Mouse (Mus musculus) lung, postnatal 0 days (tissue): Measurements from ENCODE around the gene Rpf2. TPM values are rescaled to one million over a fixed set of nuclear protein-coding genes. Genes with fewer than 3 reads are reported as not detected.
A peak's percentile ranks its signal among the peaks of the same experiment; 100 is the strongest.

ENCODE experiments used
- ATAC-seq: fragments of 200-750 bp; cut with Nextera tagmentation; 2 replicates; pipeline ENCODE4 v1.8.0; 2017; ENCODE audit warnings: moderate library complexity
- DNase-seq: peaks from one replicate; pipeline ENCODE4 v3.0.0-alpha.2; 2016; ENCODE audit warnings: low spot score
- H3K27ac ChIP-seq: fragments of 300-500 bp; sonication (generic); 2 replicates; pipeline ENCODE4 v1.5.1; 2014; ENCODE audit warnings: antibody characterized with exemption, mild to moderate bottlenecking, low read length, mixed read lengths
- H3K27me3 ChIP-seq: fragments of 300-500 bp; sonication (generic); replicated peaks from 2 replicates; pipeline ENCODE4 v1.6.1; 2014; ENCODE audit warnings: low read length, mixed read lengths; ENCODE audit not compliant: insufficient read depth
- H3K36me3 ChIP-seq: fragments of 300-500 bp; sonication (generic); 2 replicates; pipeline ENCODE4 v1.6.1; 2014; ENCODE audit warnings: low read length, mixed read lengths; ENCODE audit not compliant: insufficient read depth
- H3K4me1 ChIP-seq: fragments of 300-500 bp; sonication (generic); 2 replicates; pipeline ENCODE4 v1.6.1; 2014; ENCODE audit warnings: antibody characterized with exemption, low read depth, low read length, mixed read lengths; ENCODE audit not compliant: insufficient read depth
- H3K4me2 ChIP-seq: fragments of 300-500 bp; sonication (generic); replicated peaks from 2 replicates; pipeline ENCODE4 v1.6.1; 2014; ENCODE audit warnings: low read depth, mild to moderate bottlenecking, low read length, moderate library complexity, mixed read lengths
- H3K4me3 ChIP-seq: fragments of 300-500 bp; sonication (generic); 2 replicates; pipeline ENCODE4 v1.5.1; 2014; ENCODE audit warnings: low read depth, low read length
- H3K9ac ChIP-seq: fragments of 300-500 bp; sonication (generic); replicated peaks from 2 replicates; pipeline ENCODE4 v1.6.1; 2014; ENCODE audit warnings: low read depth, mild to moderate bottlenecking
- H3K9me3 ChIP-seq: fragments of 300-500 bp; sonication (generic); 2 replicates; pipeline ENCODE4 v1.6.1; 2016; ENCODE audit warnings: low read length, mixed read lengths
- CTCF ChIP-seq: IDR thresholded peaks from 2 replicates; pipeline ENCODE4 v1.5.1; 2016; ENCODE audit warnings: antibody characterized with exemption, mild to moderate bottlenecking
- EP300 ChIP-seq: IDR thresholded peaks from 2 replicates; pipeline ENCODE4 v1.6.1; 2016; ENCODE audit warnings: antibody characterized with exemption, mild to moderate bottlenecking, control low read depth
- WGBS: fragments of 180-500 bp; shearing (Covaris S2); extraction: QIAGEN DNeasy Blood & Tissue Kit; methylation state at CpG from one replicate; pipeline ENCODE4 v1.1.7; 2014; 5-methylcytosine and 5-hydroxymethylcytosine counted together
- polyA plus RNA-seq: library from polyadenylated mRNA; unstranded; fragments of >200 nt; fragmentation: Nextera tagmentation; extraction: Ambion mirVana; gene quantifications from 2 replicates; pipeline ENCODE4 v1.2.1, GENCODE M21; 2015

Gene Rpf2
- polyA plus RNA-seq, 1 experiment from 2014 or later: 19.0 TPM

DNA sequence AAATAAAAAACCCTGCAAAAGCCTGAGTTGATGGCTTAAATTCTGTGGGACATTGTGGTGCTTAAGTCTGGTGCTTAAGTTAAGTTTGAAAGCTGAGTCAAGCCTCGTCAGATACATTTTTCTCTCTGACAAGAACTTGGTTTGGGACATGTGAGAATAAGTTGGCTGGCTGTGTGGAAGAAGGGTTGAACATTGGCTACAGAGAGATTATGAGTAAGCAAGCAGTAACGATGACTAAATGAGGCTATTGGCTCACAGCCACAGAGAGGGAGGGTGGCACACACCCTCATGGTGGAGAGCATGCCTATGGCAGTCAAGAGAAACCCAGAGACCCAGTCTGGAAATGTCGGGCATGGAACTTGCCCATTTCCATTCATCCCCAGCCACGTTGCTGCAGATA lies 16.9 kb upstream of the Rpf2 start:
- no peaks in the 10 kb centered on the region; the same call in 1 of the 2 replicates for H3K4me1 ChIP-seq
- TF ChIP-seq CTCF (no peak), EP300 (no peak)
- H3K4me2 ChIP-seq: no peak overlapping the region
- H3K4me3 ChIP-seq: no peak overlapping the region
- H3K9ac ChIP-seq: no peak overlapping the region
- no peaks in the 10 kb centered on the region for H3K27me3 ChIP-seq
- DNase-seq (peak; percentile 24), ATAC-seq (no peak)
- no peaks in the 10 kb centered on the region for H3K36me3 ChIP-seq
- H3K27ac ChIP-seq: no peak overlapping the region
- WGBS: 68% methylated on average over 4 of the region's 4 CpGs
- H3K9me3 ChIP-seq: no peaks in the 10 kb centered on the region

DNA sequence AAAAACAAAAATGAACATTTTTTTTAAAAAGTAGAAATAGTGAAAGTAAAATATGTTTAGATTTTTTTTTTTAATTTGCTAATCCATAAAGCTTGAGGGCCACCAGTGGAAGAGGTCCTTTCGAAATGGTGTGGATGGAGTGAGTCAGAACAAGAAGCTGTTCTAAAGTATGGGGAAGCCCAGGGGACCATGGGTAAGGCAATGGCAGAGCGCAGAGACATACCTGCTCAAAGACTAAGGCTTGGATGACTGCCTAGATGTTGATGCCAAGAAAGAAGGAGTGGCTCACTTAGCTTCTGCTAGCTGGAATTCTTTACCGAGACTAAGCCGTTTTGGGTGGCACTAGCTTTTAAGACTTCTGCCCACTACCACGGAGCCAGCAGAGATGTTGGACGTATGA lies 15.4 kb upstream of the Rpf2 start:
- Histone ChIP-seq H3K9ac (no peak overlapping the region), H3K4me3 (no peak overlapping the region), H3K4me1 (no peaks in the 10 kb centered on the region; the same call in 1 of the 2 replicates), H3K4me2 (no peak overlapping the region), H3K36me3 (no peaks in the 10 kb centered on the region), H3K27ac (no peak overlapping the region), H3K9me3 (no peaks in the 10 kb centered on the region), H3K27me3 (no peaks in the 10 kb centered on the region)
- TF ChIP-seq CTCF (no peak), EP300 (no peak)
- ATAC-seq (no peak), DNase-seq (peak; percentile 71)
- 67% methylated on average over 6 of the region's 6 CpGs for WGBS

DNA sequence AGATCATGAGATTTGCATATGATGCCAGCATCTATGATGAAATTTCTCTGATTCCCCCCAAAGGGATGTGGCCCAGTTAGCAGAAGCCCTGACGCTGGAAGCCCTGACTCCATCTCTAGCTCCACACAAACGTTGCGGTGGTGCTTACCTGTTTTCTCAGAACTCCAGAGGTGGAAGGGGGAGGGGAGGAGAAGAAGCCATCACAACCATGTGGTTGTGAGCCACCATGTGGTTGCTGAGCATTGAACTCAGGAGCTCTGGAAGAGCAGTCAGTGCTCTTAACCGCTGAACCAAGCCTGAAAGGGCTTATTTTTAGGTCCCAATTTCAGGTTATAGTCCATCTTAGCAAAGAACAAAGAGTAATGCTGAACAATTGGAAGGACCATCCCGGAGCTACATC lies 13.5 kb upstream of the Rpf2 start:
- no peaks in the 10 kb centered on the region for H3K9me3 ChIP-seq
- ATAC-seq (no peak), DNase-seq (no peak)
- no peaks in the 10 kb centered on the region; the same call in 1 of the 2 replicates for H3K4me1 ChIP-seq
- TF ChIP-seq EP300 (no peak), CTCF (no peak)
- no peak overlapping the region for H3K4me2 ChIP-seq
- H3K27ac ChIP-seq: no peak overlapping the region
- H3K4me3 ChIP-seq: no peak overlapping the region
- no peaks in the 10 kb centered on the region for H3K27me3 ChIP-seq
- no peak overlapping the region for H3K9ac ChIP-seq
- H3K36me3 ChIP-seq: no peaks in the 10 kb centered on the region
- 57% methylated on average over 5 of the region's 5 CpGs for WGBS

DNA sequence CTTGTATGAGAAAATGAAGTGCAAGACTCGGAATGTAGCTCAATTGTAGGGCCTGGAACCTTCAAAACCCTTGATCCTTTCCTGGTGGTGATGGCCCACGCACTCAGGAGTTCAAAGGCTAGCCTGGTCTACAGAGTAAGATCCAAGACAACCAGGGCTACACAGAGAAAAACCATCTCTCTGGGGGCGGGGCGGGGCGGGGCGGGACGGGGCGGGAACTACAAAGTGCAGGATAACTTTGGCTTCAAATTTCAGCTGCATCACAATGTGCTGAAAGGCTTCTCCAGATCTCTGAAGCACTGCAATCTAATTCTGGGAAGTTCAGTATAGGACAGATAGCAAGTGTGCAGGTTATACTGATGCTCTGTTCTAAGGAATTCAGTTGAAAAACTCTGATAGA lies 12.7 kb upstream of the Rpf2 start:
- WGBS: 16% methylated on average over 8 of the region's 8 CpGs
- peak overlapping the region; percentile 77; the same call in 1 of the 2 replicates for H3K4me2 ChIP-seq
- no peaks in the 10 kb centered on the region for H3K36me3 ChIP-seq
- H3K9me3 ChIP-seq: no peaks in the 10 kb centered on the region
- no peaks in the 10 kb centered on the region; the same call in 1 of the 2 replicates for H3K4me1 ChIP-seq
- TF ChIP-seq EP300 (no peak), CTCF (no peak)
- H3K27ac ChIP-seq: no peak overlapping the region
- no peak for ATAC-seq
- no peaks in the 10 kb centered on the region for H3K27me3 ChIP-seq
- no peak overlapping the region for H3K9ac ChIP-seq
- DNase-seq: no peak
- no peak overlapping the region for H3K4me3 ChIP-seq

DNA sequence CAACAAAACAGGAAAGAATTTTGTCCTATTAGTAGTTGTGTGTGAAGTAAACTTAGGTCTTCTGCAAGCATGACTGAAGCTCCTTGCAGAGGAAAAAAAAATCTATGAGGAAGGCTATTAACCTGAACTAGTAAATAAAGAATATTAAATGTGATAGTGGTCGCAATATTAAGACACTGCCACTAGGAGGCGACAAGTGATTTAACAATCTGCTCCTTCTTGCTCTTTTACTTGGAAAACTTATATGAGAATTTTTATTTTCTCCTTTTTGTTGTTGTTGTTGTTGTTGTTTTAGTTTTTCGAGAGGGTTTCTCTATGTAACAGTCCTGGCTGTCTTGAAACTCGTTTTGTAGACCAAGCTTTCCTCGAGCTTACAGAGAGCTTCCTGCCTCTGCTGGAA lies 12.1 kb upstream of the Rpf2 start:
- H3K9ac ChIP-seq: peak overlapping the region; percentile 50; the same call in 1 of the 2 replicates
- H3K9me3 ChIP-seq: no peaks in the 10 kb centered on the region
- peak overlapping the region; percentile 77 for H3K4me2 ChIP-seq
- H3K36me3 ChIP-seq: no peaks in the 10 kb centered on the region
- H3K27ac ChIP-seq: peak overlapping the region; percentile 91
- no peaks in the 10 kb centered on the region for H3K27me3 ChIP-seq
- ATAC-seq (no peak), DNase-seq (peak; percentile 82)
- 0 out of 2 replicates have a peak, but pooled peaks have one; percentile 4 for TF ChIP-seq EP300
- TF ChIP-seq CTCF: peak; percentile 75
- WGBS: 0% methylated on average over 5 of the region's 5 CpGs
- H3K4me1 ChIP-seq: no peaks in the 10 kb centered on the region; the same call in 1 of the 2 replicates
- 0 out of 2 replicates have a peak overlapping the region, but pooled peaks have one; percentile 61 for H3K4me3 ChIP-seq

DNA sequence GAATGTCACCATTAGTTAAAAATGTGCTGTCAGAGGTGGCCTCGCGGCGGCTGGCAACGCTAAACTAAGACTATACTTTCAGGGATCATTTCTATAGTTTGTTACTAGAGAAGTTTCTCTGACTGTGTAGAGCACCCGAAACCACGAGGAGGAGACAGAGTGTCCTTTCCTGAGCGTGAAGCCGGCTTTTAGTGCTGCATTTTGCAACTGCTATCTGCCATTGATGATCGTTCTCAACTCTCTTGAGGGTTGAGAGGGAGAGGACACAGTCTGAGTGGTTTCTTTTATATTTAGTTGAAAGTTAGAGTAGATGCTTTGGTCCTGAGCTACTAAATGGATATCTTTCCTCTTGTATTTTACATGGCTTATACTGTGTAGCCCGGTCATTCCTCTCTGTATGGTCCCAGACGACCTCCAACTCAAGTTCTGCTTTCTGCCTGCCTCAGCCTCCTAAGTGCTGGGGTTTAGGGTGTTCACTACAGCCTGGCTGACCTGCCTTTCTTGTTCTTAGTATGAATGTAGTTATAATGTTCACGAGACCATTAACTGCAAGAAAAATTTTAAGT lies 11.6 kb upstream of the Rpf2 start:
- ATAC-seq (peak; percentile 68), DNase-seq (peak; percentile 94)
- Histone ChIP-seq H3K27me3 (no peaks in the 10 kb centered on the region), H3K4me3 (peak overlapping the region; percentile 61), H3K27ac (peak overlapping the region; percentile 91), H3K9ac (peak overlapping the region; percentile 50), H3K9me3 (no peaks in the 10 kb centered on the region), H3K4me2 (peak overlapping the region; percentile 77), H3K4me1 (no peaks in the 10 kb centered on the region; the same call in 1 of the 2 replicates), H3K36me3 (peaks cover 3% of the 10 kb centered on the region; the same call in 1 of the 2 replicates)
- TF ChIP-seq CTCF (peak; percentile 72), EP300 (0 out of 2 replicates have a peak, but pooled peaks have one; percentile 7)
- WGBS: under 1% methylated on average over 12 of the region's 12 CpGs
